Mouse (Mus musculus) gastrocnemius, adult 18-20 months (tissue): ENCODE data around the gene Sapcd2. TPM values are rescaled to one million over a fixed set of nuclear protein-coding genes. Genes with fewer than 3 reads are reported as not detected.

ENCODE experiments used
- DNase-seq: peaks from one replicate; pipeline ENCODE4 v3.0.0; 2021; ENCODE audit warnings: low spot score
- long read RNA-seq, 2 experiments: library from polyadenylated mRNA; stranded (forward); transcript quantifications; one replicate each; pipeline ENCODE4 v2.0.0; 2021
- total RNA-seq, 2 experiments: library from RNA; stranded (reverse); gene quantifications; 2 replicates each; pipeline ENCODE4 v1.2.3; 2021

The Sapcd2 gene
- total RNA-seq, result not detected
- long read RNA-seq, experiment 1, result 0 reads
- long read RNA-seq, experiment 2, result 0 reads

GRCm38 (mm10) chr2:25371764-25372643 is at the start of gene Sapcd2:
TSS of gene Sapcd2 (plus strand) at chr2:25372321.
- peak; percentile 82 for DNase-seq

DNA sequence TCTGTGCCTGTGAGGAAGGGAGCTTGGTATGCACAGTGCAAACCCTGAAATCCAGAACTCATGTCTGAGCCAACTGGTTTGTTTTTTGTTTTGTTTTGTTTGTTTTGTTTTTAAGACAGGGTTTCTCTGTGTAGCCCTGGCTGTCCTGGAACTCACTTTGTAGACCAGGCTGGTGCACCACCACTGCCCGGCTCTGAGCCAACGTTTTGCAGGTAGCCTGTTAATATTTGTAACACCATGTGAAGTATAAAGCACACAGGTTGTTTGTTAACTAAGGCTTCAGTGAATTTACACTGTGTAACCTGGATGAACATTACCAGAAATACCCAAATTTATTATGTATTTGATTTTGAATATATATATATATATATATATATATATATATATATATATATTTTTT is 46.1 kb upstream of the Sapcd2 start:
- DNase-seq, result no peak

GRCm38 (mm10) chr2:25328440-25328839 is 43.7 kb upstream of the Sapcd2 start:
- peak; percentile 18 for DNase-seq

- DNase-seq, result no peak
Observed at GRCm38 (mm10) chr2:25331470-25331869, 40.7 kb upstream of the Sapcd2 start.

DNA sequence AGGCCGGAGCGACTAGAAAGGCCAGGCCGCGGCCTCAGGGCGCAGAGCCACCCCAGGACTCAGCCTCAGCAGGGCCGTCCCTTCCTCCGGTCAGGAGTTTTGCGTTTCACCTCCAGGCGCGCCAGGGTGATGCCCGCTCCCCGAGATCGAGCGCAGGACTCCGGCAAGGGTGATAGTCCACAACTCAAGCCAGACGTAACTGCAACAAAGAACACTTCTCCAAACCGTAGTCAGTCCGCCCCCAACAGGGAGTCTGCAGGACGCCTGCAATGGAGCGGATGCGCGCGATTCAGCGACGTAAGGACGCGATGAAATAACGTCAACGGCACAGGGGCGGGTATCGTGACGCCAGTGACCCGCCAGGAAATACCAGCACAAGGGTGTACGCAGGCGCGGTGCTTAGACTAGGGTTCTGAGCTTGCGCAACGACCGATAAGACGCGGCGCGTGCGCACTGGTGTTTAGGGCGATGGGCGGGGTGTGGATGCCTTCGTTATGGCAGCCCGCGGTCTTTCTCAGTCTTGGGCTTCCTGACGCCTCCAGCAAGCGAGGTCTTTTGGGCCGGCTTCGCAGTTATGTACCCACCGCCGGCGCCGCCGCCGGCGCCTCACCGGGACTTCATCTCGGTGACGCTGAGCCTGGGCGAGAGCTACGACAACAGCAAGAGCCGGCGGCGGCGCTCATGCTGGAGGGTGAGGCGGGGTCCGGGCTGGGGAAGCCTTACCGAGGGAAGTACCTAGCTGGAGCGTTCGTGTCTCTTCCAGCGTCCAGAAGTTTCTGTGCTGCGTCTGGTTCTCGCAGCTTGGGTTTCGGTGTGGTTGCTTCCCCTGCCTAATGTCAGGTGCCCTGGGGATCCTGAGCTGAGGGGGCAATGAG is 39.6 kb upstream of the Sapcd2 start, which contains the start of gene Man1b1:
Gene Man1b1 (plus strand): TSS at position 53 of the 875 bp plus-strand sequence.
- DNase-seq, result peak; percentile 99

- no peak for DNase-seq
Observed at GRCm38 (mm10) chr2:25333569-25333968, 38.6 kb upstream of the Sapcd2 start.

DNA sequence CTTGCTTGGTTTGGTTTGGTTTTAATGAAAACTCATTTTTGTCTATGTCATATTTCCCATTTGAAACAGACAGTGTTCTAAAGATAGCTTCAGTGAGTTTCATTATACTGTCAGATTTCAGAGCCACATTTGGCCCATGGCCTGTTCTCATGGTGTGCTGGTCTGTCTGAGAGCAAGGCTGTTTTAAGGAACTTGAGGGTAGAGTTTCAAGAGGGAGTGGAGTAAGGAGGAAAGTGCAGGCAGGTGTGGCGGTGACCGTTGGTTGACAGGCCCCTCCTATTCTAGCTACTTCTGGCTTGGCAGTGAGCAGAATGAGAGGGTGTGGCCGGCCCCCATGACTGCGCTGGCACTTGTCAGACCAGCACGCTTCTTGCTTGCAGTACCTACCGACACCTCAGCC is 33.8 kb upstream of the Sapcd2 start:
- no peak for DNase-seq

DNA sequence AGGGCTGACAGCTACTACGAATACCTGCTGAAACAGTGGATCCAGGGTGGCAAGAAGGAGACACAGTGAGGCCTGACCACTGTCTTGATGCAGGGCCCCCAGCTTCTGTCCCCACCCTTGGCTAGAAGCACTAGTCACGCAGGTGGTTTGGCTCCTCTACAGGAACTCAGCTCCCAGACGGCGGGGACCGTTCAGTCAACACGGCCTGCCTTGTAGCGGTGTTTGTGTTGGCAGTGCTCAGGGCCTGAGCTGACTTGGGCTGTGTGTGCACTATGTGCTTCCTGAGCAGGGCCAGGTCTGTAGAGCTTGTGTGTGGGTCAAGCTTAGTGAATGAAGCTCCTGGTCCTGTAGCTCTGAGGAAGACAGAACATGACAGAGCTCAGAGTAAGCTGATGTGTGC is 24.0 kb upstream of the Sapcd2 start:
- no peak for DNase-seq

DNA sequence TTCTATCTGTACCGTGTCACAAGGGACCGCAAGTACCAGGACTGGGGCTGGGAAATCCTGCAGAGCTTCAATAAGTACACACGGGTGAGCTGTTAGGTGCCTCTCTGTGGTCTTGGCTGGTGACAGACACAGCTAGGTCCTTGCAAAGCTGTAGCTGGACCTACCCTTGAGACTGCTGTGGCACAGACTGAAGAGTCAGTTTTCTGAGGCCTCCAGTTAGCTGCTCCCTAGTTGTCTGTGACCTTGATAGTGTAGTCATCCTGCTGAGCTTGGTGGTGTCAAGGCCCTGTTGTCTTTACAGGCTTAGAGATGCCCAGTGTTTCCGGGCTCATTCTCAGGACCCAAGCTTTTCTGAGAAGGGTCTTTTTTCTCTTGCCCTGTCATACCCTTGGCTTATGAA is 22.6 kb upstream of the Sapcd2 start:
- no peak for DNase-seq

GRCm38 (mm10) chr2:25350701-25351100 is 21.4 kb upstream of the Sapcd2 start:
- no peak for DNase-seq

DNA sequence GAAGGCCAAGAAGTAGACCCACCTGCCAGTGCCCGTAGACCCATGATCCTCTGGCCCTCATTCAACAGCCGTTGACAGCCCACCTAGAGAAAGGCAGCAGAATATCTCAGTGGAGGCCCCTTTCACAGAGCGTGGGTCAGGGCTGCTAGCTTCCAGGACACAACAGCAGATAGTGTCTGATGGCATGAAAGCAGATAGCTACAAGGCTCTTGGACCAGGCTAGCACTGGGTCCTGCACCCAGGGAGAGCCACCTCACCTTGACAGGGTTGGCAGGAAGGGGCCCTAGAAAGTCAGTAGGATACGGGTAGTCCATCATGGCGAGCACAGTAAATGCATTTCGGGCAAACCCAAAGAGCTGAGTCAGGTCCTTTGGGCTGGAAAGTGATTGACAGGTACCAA is 17.9 kb upstream of the Sapcd2 start:
- DNase-seq, result no peak

GRCm38 (mm10) chr2:25355419-25356066 is 16.6 kb upstream of the Sapcd2 start:
- DNase-seq, result no peak

- DNase-seq, result peak; percentile 89
Observed at GRCm38 (mm10) chr2:25356208-25357079, 15.7 kb upstream of the Sapcd2 start, which contains the start of gene Dpp7. TSS of gene Dpp7 (minus strand) at chr2:25356359.

GRCm38 (mm10) chr2:25359848-25360247 is 12.3 kb upstream of the Sapcd2 start:
- DNase-seq, result no peak

DNA sequence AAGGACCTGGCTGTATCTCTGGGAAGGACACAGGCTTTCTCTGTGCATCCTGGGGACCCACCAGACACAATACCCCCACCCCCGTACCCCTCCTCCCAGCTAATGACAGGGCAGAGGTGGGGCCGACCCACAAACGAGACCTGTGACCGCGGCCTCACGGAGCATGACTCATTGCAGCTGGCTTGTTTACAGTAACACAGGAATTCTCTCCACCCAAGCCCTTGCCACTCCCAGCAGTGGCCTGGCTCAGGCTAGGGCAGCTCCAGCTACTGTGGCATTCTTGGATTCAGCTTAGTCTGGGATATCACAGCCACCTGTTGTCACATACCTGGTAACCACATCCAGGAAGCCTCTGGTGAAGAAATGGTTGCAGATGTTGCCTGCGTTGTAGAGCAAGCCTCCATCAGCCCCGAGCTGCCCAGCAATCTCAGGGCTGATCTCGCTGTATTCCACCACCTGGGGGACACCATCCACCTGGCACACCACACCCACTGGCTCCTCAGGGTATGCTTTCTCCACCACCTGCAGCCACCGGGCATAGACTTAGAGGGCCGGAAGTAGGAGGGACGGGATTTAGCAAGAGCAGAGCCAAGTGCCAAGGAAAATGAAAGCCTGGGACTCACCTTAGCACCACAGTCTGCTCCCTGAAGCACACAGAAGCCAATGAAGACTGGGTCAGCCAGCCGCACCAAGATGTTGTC is 8.5 kb upstream of the Sapcd2 start:
- DNase-seq, result no peak

GRCm38 (mm10) chr2:25364313-25364712 is 7.8 kb upstream of the Sapcd2 start:
- no peak for DNase-seq

- DNase-seq, result no peak
Observed at GRCm38 (mm10) chr2:25364761-25365090, 7.4 kb upstream of the Sapcd2 start.

DNA sequence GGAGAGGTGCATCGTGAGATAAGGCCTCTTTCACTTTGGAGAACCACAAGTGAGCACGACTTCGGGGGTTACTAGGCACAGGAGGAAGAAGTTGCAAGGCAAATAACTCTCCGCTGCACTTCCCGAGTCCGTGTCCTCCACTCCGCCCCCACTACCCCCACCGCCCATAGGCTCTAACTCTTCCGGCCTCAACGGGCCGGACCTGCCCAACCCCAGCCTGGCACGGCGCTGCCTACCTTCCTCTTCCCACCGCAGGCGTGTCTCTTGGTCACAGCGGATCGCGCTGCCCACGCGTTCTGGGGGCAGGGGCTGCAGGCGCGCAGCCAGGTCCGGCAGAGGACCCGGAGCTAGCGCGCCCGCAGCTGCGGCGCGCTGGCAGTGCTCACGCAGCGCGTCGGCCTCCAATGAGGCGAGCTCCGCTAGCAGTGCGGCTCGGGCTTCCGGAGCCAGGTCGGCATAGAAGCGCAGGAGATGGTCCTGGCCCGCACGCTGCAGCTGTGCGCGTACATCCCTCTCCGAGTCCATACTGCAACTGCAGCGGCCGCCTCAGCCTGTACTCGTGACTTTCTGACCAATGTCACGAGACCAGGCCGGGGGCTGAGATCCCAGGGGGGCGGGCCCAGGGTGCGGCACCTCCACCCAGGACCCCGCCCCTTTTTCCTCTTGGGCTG is 6.9 kb upstream of the Sapcd2 start, which contains the start of gene Uap1l1:
Gene Uap1l1 (minus strand): TSS at position 592 of the 671 bp plus-strand sequence.
- peak; percentile 80 for DNase-seq

- DNase-seq, result no peak
Observed at GRCm38 (mm10) chr2:25369996-25370395, 2.1 kb upstream of the Sapcd2 start.
